Mouse (Mus musculus): Measurements from ENCODE around the gene Ccng2.

The Ccng2 gene

DNA sequence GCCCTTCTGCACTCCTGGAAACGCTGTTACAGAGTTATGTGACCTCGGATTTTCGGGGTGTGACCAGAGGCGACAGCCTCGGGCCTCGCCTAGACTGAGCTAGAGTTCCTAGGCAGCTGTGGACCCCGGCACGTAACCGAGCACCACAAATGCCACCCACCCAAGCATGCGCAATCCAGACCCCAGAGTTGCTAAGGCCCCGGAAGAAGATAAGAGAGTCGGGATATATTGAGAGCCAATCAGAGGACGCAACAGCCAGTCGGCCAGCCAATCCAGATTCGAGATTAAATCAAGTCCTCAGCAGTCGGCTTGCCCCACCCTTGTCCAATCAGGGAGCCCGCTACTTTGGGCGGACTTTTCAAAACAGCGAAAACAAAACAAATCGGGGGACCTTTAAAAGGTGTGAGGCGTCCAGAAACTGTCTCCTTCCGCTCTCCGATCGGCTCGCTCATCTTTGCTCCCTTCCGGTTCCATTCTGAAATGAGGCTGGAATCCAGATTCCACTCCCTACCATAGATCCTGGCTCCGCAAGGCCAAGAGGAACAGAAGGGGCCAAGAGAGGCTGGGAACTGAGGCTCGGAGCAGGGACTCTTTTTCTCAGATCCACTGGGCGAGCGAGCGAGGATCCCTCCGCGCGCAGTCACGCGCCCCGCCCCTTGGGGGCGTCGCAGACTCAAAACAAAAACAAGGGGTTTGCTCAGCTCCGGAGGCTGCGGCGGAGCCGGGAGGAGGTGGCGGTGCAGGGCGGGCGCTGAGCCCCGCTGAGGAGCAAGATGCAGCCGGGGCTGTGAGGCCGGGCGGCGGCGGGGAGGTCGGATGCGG, at the start of gene Ccng2:
Ccng2 (plus strand) TSS at position 375 of the 822 bp plus-strand sequence.
- peak; percentile 99 for DNase-seq (ENCODE audit: inconsistent ontology term)

DNA sequence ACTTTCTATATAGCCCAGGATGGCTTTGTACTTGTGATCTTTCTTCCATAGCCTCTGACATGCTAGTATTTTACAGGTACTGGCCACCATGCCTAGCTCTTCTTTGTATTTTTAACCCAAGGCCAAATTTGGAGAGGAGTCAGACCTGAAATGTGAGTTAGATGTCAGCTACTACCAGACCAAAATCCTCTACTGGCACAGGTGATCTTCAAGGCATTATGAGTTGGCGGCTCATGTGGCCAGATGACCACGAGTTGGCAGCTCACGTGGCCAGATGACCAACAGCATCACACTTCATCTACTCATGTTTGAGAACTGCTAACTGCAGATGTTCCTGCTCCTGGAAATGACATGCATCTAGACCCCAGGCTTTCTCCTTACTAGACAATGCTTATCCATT, 48.7 kb upstream of the Ccng2 start:
- DNase-seq (ENCODE audit: inconsistent ontology term) = no peak

- DNase-seq (ENCODE audit: inconsistent ontology term) = peak; percentile 37
Observed at GRCm38 (mm10) chr5:93221661-93222060, 45.4 kb upstream of the Ccng2 start.

- no peak for DNase-seq (ENCODE audit: inconsistent ontology term)
Observed at GRCm38 (mm10) chr5:93224549-93224948, 42.5 kb upstream of the Ccng2 start.

DNA sequence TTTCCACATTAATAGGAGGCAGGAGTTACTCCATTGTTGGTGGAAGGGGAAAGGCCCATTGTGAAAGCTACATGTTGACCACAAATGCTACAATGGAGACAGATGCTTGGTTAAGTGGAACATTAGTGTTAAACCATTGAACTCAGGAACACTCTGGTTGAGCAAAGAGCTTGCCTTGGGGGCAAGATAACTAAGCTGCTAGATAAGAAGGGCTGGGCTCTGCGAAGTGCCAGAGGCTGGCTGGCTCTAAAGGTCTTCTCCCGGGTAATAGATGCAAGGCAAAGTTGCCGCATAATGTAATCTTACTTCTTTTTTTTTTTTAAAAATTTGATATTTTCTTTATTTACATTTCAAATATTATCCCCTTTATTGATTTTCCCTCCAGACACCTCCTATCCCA, 39.9 kb upstream of the Ccng2 start:
- DNase-seq (ENCODE audit: inconsistent ontology term) = no peak

GRCm38 (mm10) chr5:93229527-93229926, 37.5 kb upstream of the Ccng2 start:
- DNase-seq (ENCODE audit: inconsistent ontology term) = no peak

GRCm38 (mm10) chr5:93231721-93232120, 35.3 kb upstream of the Ccng2 start:
- no peak for DNase-seq (ENCODE audit: inconsistent ontology term)

DNA sequence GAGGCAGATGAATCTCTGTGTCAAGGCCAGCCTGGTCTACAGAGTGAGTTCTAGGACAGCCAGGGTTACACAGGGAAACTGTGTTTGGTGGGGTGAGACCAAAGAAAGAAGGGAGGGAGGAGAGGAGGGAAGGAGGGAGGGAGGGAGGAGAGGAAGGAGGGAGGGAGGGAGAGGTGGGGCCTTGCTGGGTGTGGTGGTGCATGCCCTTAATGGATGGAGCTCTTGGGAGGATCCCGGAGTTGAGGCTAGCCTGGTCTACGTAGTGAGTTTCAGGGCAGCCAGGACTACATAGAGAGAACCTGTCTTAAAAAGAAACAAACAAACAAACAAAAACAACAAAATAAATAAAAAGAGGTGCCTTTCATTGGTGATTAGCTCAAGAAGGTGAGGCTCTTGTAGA, 34.2 kb upstream of the Ccng2 start:
- no peak for DNase-seq (ENCODE audit: inconsistent ontology term)

GRCm38 (mm10) chr5:93234130-93234529, 32.9 kb upstream of the Ccng2 start:
- DNase-seq (ENCODE audit: inconsistent ontology term) = no peak

GRCm38 (mm10) chr5:93234605-93235004, 32.5 kb upstream of the Ccng2 start:
- DNase-seq (ENCODE audit: inconsistent ontology term) = no peak

- no peak for DNase-seq (ENCODE audit: inconsistent ontology term)
Observed at GRCm38 (mm10) chr5:93235888-93236287, 31.2 kb upstream of the Ccng2 start.

DNA sequence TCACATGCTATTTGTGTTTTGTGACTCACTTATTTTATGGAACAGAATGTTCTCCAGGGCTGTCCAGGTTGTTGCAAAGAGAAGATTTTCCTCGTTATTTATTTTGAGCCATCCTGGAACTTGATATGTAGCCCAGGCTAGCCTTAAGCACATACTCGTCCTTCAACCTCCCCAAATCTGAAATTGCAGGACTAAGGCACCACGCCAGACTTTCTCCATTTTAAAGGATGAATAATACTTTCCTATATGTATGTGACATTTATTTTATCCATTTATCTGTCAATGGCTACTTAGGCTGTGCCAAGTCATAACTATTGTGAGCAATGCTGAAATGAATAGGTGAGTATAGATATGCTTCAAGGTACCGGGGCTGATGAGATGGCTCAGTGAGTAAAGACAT, 30.5 kb upstream of the Ccng2 start:
- no peak for DNase-seq (ENCODE audit: inconsistent ontology term)

DNA sequence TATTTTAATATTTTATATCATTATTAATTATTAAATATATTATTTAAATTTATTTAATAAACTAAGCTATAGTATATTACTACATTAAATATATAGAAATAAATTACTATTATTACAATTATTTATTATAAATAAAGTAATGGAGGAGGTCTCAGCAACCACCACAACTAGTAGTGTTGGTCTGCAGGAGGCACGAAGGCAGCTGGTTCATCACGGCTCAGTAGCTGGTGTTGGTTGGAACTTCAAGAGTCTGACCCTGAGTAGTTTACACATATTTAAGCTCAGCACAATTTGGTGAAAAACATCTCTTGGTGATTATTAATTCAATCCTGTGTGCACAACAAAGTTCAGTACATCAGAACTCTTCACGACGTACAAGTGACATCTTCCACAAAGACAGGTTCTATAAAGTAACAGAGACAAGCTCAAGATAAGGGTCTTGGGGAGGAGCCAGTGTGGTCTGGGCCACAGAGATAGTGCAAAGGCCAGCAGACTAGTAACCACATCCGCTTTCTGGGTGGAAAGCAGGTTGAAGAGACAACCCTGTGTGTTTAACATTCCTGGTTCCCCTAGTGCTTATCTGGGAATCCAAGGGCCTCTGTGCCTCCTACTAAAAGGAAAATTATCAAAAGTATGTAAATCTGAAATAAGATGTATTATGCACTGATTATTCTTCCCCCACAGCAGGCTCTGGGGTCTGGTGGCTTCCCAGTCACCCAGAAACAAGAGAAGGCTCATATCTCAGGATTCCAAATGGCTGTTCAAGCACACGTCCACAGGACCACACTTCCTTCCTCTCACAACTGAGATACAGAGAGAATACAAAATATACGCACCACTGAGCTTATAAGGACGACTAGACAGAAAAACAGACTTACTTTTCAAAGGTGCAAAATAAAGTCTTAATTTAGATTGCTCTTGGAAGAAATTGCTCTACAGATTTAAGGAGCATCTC, 27.2 kb upstream of the Ccng2 start:
- DNase-seq (ENCODE audit: inconsistent ontology term) = no peak

GRCm38 (mm10) chr5:93245280-93245679, 21.8 kb upstream of the Ccng2 start:
- DNase-seq (ENCODE audit: inconsistent ontology term) = no peak

GRCm38 (mm10) chr5:93249940-93250578, 17.0 kb upstream of the Ccng2 start:
- DNase-seq (ENCODE audit: inconsistent ontology term) = no peak

- DNase-seq (ENCODE audit: inconsistent ontology term) = no peak
Observed at GRCm38 (mm10) chr5:93251001-93251760, 15.9 kb upstream of the Ccng2 start.

DNA sequence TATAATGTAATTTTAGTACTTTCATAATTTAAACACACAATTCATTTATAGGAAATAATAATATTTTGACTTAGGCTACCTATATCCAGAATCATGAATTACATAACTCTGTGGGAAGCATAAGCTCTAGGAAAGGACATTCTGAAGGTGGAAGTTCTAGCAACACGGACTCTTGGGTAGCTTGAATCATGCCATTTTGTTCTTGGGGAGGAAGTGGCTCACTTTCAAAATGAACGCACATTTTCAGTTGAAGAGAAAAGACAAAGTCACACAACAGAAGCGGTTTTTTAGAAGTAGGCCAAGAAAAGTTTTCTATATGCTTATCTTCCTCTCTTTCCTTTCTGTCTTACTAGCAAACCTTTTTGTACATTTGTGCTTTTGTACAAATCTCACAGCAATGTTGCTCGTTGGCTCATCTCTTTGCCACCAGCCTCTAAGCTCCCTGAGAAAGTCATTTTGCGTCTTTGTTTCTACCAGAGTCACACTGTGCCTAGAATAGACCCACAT, 11.2 kb upstream of the Ccng2 start:
- DNase-seq (ENCODE audit: inconsistent ontology term) = no peak

DNA sequence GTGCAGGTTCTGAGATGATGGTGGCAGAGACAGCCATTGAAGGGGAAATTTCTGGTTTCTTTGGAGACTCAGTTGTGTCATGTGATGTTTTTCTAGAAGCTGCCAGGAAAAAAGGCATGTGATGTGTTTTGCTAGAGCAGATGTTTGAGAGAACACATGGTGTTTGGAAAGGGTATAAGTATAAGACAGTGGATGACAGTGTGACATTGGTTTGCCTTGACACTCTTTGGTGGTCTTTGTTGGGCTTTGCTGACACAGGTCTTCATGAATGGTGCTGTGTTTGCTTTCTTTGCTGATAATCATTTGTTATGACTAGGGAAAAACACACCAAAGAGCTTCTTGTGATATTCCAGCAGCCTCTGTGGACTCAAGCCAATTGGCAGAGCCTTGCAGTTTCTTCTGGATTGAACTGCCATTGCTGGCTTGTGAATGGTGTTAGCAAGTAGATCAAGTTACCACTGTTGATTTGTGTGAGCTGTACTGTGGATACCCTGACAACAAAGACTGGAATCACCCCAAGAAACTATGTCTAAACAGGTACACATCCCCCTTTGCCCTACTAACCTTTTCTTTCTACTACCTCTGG, 10.1 kb upstream of the Ccng2 start:
- DNase-seq (ENCODE audit: inconsistent ontology term) = no peak

- no peak for DNase-seq (ENCODE audit: inconsistent ontology term)
Observed at GRCm38 (mm10) chr5:93259349-93259748, 7.7 kb upstream of the Ccng2 start.

- DNase-seq (ENCODE audit: inconsistent ontology term) = no peak
Observed at GRCm38 (mm10) chr5:93260983-93261382, 6.1 kb upstream of the Ccng2 start.

DNA sequence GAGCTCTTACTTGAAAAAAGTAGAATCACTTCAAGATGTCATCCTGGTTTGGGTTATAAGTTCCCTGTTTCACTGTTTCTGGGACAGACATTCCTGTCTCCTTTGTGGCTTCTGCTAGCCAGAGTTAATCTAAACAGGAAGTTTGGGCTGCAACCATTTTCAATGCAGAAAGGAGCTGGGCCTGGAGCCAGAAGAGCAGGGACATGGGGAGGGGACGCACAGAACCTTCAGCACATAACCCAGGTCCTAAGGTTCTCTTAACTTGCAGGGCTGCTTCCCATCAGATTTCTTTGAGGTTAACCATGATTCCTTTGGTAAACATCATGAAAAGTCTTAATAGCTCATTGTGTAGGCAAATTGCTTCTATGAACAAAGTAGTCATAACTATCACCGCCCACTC, 4.3 kb upstream of the Ccng2 start:
- no peak for DNase-seq (ENCODE audit: inconsistent ontology term)
